Mouse (Mus musculus) gastrocnemius, adult 8-10 months (tissue): ENCODE measurements around the gene Trat1. TPM values are rescaled to one million over a fixed set of nuclear protein-coding genes. Genes with fewer than 3 reads are reported as not detected.

ENCODE experiments used
- DNase-seq, 2 experiments: peaks; one replicate each; pipeline ENCODE4 v3.0.0; 2022; ENCODE audit warnings: low spot score in 2 of 2
- total RNA-seq, 4 experiments: library from RNA; stranded (reverse); gene quantifications; 2 replicates each; pipeline ENCODE4 v1.2.4; 2022

Trat1 gene
- total RNA-seq, 4 experiments from 2014 or later = not detected

DNA sequence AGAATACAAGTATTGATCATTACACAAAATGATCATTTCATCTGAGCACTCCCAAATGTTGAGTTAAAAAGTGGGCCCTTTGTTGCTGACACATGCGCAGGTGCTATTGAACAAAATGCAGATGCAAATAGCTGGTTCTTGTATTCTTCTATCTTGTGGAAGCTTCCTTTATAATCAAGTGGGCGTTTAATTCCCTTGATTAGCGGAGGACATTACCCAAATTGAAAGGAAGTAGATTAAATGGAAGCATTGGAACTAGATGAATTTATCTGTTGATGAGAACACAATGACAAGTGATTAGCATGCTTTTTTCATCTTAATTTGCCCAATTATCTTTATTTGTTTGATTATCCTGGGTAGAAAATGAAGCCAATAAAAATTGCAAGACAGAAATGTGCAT lies 51.6 kb downstream of the Trat1 start:
- no peak for DNase-seq

- DNase-seq = no peak
Observed at GRCm38 (mm10) chr16:48719679-48720078, 52.1 kb downstream of the Trat1 start.

DNA sequence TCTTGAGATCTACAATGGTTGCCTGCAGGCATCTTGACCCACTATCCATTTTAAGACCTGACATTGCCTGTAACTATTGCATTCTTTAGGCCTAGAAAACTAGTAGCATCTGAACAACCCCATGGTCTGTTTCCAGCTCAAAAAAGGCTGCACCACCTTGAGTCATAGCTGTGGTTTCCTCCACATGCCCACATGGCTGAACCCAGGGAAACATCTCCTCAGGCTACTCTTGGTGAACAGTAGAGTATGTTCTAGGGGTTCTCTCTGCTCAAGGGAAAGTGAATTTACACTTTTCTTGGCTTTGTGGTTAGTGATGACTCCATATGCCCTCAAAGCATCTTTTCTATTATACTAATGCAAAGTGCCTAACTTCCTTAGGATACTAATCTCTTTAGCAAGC lies 55.5 kb downstream of the Trat1 start:
- no peak for DNase-seq

DNA sequence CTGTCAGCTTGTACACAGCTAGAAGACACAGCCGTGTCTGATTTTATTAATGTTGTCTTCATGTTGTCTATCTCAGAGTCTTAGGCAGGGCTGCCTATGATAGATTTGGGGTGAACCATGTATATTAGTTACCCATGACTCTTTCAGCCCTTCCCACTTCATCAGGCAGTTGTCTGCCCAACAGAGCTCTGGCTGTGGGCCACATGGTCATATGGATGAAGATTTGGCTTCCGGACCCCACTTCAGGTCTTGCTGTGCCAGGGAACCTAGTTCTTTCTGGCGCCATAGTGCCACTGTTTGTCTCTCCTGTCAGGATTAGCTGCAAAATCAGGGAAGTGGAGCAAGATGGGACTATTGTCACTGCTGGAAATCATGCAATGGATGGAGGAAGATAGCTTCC lies 69.9 kb downstream of the Trat1 start:
- no peak for DNase-seq

Other genes with a start within 250 kb of the Trat1 start
- gene Retnlb, start 44.8 kb upstream of the Trat1 start, total RNA-seq = not detected
- gene Retnla, start 70.5 kb upstream of the Trat1 start, total RNA-seq = 1 to 10 TPM; 2.1 to 7.1 (median 3.3) TPM
- not detected for gene Retnlg, start 100.6 kb upstream of the Trat1 start, total RNA-seq
- 1 to 10 TPM; 2.9 to 4.0 (median 3.1) TPM for gene Dzip3, start 222.1 kb upstream of the Trat1 start, total RNA-seq
- 1 to 10 TPM in 1 of 4 experiments, under 1 TPM in 3; 0.63 to 1.0 (median 0.80) TPM for gene Cip2a, start 222.2 kb upstream of the Trat1 start, total RNA-seq